Mouse (Mus musculus) midbrain, postnatal 0 days (tissue): ENCODE measurements at regions not wholly inside any gene's neighbourhood (a gene's known extent, or its start where the extent isn't known, plus 50 kb on each side); places are given as distances from the start of the nearest gene placed in this dataset.

Experiments
- ATAC-seq: fragments of 200-750 bp; cut with Nextera tagmentation; 2 replicates; pipeline ENCODE4 v1.8.0; 2017; ENCODE audit warnings: moderate number of reproducible peaks, mild to moderate bottlenecking, moderate TSS enrichment, moderate library complexity; ENCODE audit not compliant: low FRiP score
- DNase-seq: peaks from one replicate; pipeline ENCODE4 v3.0.0-alpha.2; 2015; ENCODE audit warnings: low spot score
- H3K27ac ChIP-seq: fragments of 300-500 bp; sonication (generic); 2 replicates; pipeline ENCODE4 v1.5.1; 2014; ENCODE audit warnings: low read depth, mild to moderate bottlenecking, low read length, mixed read lengths
- H3K27me3 ChIP-seq: fragments of 300-500 bp; sonication (generic); 2 replicates; pipeline ENCODE4 v1.6.1; 2014; ENCODE audit warnings: low read length, control low read depth, mixed read lengths; ENCODE audit not compliant: insufficient read depth
- H3K36me3 ChIP-seq: fragments of 300-500 bp; sonication (generic); 2 replicates; pipeline ENCODE4 v1.6.1; 2014; ENCODE audit warnings: low read length, control low read depth, mixed read lengths; ENCODE audit not compliant: insufficient read depth
- H3K4me1 ChIP-seq: fragments of 300-500 bp; sonication (generic); 2 replicates; pipeline ENCODE4 v1.6.1; 2014; ENCODE audit warnings: mild to moderate bottlenecking, control low read depth, antibody characterized with exemption, low read length, mixed read lengths; ENCODE audit not compliant: insufficient read depth
- H3K4me2 ChIP-seq: fragments of 300-500 bp; sonication (generic); 2 replicates; pipeline ENCODE4 v1.6.1; 2014; ENCODE audit warnings: low read depth, mild to moderate bottlenecking, low read length, mixed read lengths; ENCODE audit not compliant: poor library complexity, severe bottlenecking
- H3K4me3 ChIP-seq: fragments of 300-500 bp; sonication (generic); 2 replicates; pipeline ENCODE4 v1.5.1; 2014; ENCODE audit warnings: low read depth, mild to moderate bottlenecking, low read length, moderate library complexity
- H3K9ac ChIP-seq: fragments of 300-500 bp; sonication (generic); replicated peaks from 2 replicates; pipeline ENCODE4 v1.6.1; 2014; ENCODE audit warnings: mild to moderate bottlenecking, low read length, moderate library complexity, mixed read lengths; ENCODE audit not compliant: poor library complexity, severe bottlenecking
- H3K9me3 ChIP-seq: fragments of 300-500 bp; sonication (generic); 2 replicates; pipeline ENCODE4 v1.6.1; 2016; ENCODE audit warnings: low read length, control low read depth
- CTCF ChIP-seq: IDR thresholded peaks from 2 replicates; pipeline ENCODE4 v1.5.1; 2016; ENCODE audit warnings: antibody characterized with exemption, mild to moderate bottlenecking
- WGBS: fragments of 180-500 bp; shearing (Covaris S2); extraction: QIAGEN DNeasy Blood & Tissue Kit; methylation state at CpG from one replicate; pipeline ENCODE4 v1.1.7; 2014; 5-methylcytosine and 5-hydroxymethylcytosine counted together

DNA sequence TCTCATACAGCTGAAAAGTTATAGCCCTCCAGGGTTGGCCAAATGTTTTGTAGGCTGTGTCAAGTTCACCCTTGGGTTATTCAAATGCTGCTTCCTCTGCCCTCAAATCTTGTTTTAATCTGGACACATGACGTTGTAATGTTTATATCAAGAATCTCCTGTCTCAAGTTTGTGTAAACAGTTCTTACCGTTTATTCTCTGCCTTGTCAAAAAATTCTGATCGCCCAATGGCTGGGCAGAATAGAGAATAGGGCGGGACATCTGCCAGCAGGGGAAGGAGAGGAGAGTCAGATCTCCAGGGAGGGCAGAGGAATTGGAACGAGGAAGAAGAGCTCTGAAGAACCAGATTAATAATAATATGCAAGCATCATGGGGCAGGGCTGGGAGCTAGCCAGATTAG is 97.4 kb downstream of the Utp6 start:
- Histone ChIP-seq H3K9ac (no peak overlapping the region), H3K36me3 (no peaks in the 10 kb centered on the region), H3K9me3 (no peaks in the 10 kb centered on the region), H3K4me2 (no peak overlapping the region), H3K27ac (no peak overlapping the region), H3K4me1 (no peaks in the 10 kb centered on the region; the same call in 1 of the 2 replicates), H3K4me3 (no peak overlapping the region), H3K27me3 (no peaks in the 10 kb centered on the region)
- DNase-seq (no peak), ATAC-seq (no peak)
- whole genome bisulfite sequencing = 57% methylated on average over 5 of the region's 5 CpGs
- TF ChIP-seq CTCF = no peak

DNA sequence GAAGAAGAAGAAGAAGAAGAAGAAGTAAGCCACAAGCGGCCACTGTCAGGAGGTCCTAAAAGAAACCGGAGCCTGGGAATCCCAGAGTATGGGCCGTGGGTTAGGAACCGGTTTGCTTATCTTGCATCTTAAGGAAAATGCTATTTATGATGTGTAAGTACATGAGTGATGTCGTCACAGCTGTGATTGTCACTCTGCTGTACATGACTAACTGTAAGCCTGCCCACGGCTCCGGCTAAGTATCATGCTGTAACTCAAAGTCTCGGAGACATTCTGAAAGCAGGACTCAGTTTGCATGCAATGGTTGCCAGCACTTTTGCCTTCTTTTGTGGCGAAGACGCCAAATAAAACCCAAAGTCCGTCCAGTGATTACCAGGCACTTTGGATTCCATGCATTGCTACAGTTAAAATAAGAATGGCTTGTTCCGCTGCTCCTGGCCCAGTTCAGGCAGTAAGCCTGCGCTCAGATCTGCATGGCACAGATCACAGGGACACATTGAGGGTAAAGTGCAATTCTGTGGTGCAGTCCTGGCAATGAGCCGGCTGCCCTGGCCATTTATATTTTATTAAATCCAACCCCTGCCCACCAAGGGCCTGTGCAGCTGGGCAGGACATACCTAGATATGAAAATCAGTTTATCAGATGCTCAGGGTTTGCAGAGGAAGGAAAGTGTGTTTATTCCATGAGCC is 98.6 kb downstream of the Utp6 start:
- Histone ChIP-seq H3K4me3 (no peak overlapping the region), H3K4me1 (no peaks in the 10 kb centered on the region; the same call in 1 of the 2 replicates), H3K4me2 (no peak overlapping the region), H3K27me3 (no peaks in the 10 kb centered on the region), H3K36me3 (no peaks in the 10 kb centered on the region), H3K9ac (no peak overlapping the region), H3K27ac (no peak overlapping the region), H3K9me3 (no peaks in the 10 kb centered on the region)
- no peak for TF ChIP-seq CTCF
- 88% methylated on average over 14 of the region's 14 CpGs for WGBS
- no peak for DNase-seq
- ATAC-seq = no peak

DNA sequence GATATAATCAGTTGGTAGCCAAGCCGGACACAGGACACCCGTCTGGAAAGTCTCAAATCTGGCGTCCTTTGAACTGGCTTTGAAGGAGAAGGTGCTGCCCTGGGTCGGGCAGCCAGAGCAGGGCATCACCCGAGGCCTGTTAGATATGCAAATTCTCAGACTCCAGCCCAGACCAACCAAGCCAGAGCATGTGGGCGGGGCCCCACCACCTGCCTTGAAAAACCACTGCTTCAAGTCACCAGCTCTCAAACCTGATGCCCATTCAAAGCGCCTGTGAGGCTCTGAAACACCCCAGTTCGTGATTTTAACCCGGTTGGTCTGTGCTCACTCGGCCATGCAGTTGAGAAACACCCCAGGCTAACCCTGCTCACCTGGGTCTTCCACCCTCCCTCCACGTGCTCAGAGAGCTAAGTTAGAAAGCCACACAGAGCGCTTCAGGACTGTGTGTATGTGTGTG is 101.6 kb downstream of the Utp6 start:
- H3K27ac ChIP-seq = no peak overlapping the region
- WGBS = 40% methylated on average over 12 of the region's 12 CpGs
- no peaks in the 10 kb centered on the region for H3K36me3 ChIP-seq
- H3K4me1 ChIP-seq = no peaks in the 10 kb centered on the region
- no peak overlapping the region for H3K4me2 ChIP-seq
- DNase-seq (no peak), ATAC-seq (no peak)
- H3K27me3 ChIP-seq = no peaks in the 10 kb centered on the region
- no peak overlapping the region for H3K9ac ChIP-seq
- H3K9me3 ChIP-seq = no peaks in the 10 kb centered on the region
- H3K4me3 ChIP-seq = no peak overlapping the region
- TF ChIP-seq CTCF = no peak

DNA sequence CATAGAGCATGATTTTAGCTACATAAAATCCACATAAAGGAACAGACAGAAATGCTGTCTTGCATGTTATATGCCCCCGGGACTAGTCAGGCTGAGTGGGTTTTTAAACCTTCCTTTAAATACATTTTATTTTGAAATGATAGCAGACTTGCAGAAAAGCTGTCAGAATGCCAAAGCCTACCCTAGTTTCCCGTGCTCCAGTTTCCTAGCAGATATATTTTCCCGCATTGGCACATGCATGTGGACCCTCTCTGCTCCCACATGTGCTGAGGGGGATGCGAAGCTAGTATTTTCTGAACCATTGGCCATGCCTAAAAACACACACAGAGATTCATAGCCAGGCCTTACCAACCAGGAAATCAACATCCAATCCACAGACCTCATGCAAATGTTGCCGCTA is 105.8 kb downstream of the Utp6 start:
- Histone ChIP-seq H3K27ac (no peak overlapping the region), H3K4me3 (no peak overlapping the region), H3K36me3 (no peaks in the 10 kb centered on the region), H3K9ac (no peak overlapping the region), H3K4me1 (no peaks in the 10 kb centered on the region), H3K9me3 (no peaks in the 10 kb centered on the region), H3K27me3 (no peaks in the 10 kb centered on the region), H3K4me2 (no peak overlapping the region)
- DNase-seq (no peak), ATAC-seq (no peak)
- 80% methylated on average over 5 of the region's 5 CpGs for WGBS
- no peak for TF ChIP-seq CTCF

DNA sequence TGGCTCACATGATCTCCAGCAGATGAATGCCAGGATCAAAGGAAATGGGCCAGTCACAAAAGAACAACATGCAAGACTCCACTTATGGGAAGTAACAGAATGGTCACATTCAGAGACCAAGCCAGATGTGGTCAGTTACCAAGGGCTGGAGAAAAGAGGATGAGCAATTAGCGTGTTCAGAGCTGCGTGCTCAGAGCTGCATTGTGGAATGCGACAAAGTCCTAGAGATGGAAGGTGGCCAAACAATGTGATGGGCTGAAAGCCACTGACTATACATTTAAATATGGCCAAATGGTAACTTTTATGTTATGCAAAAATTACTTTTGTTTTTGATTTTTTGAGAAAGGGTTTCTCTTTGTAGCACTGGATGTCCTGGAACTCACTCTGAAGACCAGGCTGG is 112.6 kb downstream of the Utp6 start:
- H3K4me3 ChIP-seq = no peak overlapping the region
- H3K27ac ChIP-seq = no peak overlapping the region
- TF ChIP-seq CTCF = no peak
- H3K9ac ChIP-seq = no peak overlapping the region
- no peaks in the 10 kb centered on the region for H3K36me3 ChIP-seq
- WGBS = 88% methylated on average over 3 of the region's 3 CpGs
- H3K27me3 ChIP-seq = no peaks in the 10 kb centered on the region
- no peak overlapping the region for H3K4me2 ChIP-seq
- ATAC-seq (no peak), DNase-seq (no peak)
- no peaks in the 10 kb centered on the region for H3K4me1 ChIP-seq
- H3K9me3 ChIP-seq = no peaks in the 10 kb centered on the region

DNA sequence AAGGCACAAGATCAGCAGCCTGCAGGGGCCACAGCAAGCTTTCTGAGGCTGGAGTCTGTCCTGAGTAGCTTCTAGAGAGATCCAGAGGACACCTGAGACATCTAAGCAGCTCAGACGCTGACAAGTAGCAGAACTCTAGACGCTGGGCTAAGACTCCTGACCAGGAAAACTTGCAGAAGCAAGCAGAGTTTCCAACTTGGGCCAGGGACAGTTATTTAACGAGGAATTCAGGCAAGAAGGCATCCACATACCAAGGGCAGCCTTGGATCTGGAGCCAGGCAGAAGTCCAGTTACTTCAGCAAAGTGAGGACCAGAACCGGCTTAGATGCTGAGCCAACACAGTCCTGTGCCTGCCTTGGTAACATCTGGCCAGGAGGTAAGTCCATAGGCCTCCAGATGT is 117.8 kb downstream of the Utp6 start:
- Histone ChIP-seq H3K4me1 (no peaks in the 10 kb centered on the region), H3K9ac (no peak overlapping the region), H3K4me2 (no peak overlapping the region), H3K27ac (no peak overlapping the region), H3K9me3 (no peaks in the 10 kb centered on the region), H3K4me3 (no peak overlapping the region), H3K27me3 (no peaks in the 10 kb centered on the region), H3K36me3 (no peaks in the 10 kb centered on the region)
- DNase-seq (no peak), ATAC-seq (no peak)
- 83% methylated on average over 4 of the region's 4 CpGs for WGBS
- TF ChIP-seq CTCF = no peak
